Mouse (Mus musculus) bone marrow, adult 2 months (tissue): ENCODE measurements around the gene Dop1a.

ENCODE experiments used
- CTCF ChIP-seq: fragments of 200-500 bp; IDR thresholded peaks from 2 replicates; pipeline ENCODE4 v1.5.1; 2011; ENCODE audit warnings: low read length, control low read depth; ENCODE audit not compliant: control insufficient read depth, insufficient read depth
- POLR2A ChIP-seq: fragments of 200-500 bp; IDR thresholded peaks from 2 replicates; pipeline ENCODE4 v1.6.1; 2011; ENCODE audit warnings: low read depth, mild to moderate bottlenecking, control low read depth, low read length, borderline replicate concordance; ENCODE audit not compliant: control insufficient read depth

DNA sequence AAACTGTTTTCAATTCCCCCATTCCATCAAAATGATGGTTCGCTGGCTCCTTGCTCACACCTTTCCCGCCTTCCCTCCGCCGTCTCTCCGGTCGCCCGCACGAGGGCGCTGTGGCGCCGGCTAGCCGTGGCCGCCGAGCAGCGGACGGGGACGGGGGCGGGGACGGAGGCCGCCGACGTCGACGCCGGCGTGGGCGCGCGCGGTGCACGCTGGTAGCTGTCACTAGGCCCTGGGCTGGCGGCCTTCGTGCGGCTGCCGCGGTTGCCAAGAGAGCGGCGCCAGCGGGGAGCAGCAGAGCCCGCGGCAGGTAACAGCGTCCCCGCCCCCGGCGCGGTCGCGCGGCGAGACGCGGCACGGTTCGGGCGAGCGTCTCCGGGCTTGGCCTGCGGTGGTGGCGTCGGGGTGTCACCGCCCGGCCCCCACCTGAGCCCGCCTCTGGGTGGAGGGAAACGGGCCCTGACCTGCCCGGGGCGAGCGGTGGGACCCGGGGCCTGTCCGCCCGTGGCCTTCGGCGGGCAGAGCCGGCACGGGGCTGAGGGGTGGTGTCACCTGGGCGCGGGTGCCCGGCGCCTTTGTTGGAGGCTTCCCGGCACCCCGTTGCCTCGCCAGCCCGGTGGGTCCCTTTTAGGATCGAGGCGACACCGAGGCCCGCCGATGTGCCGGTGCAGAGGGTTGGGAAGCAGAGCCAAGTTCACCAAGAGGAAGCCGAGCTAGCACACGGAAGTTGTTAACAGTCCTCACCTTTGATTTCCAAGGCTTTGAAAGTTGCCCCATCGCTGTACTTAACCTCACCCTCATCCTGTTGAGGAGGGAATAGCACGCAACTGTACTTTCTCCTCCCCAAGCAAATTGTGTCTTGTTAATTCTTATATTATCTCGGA lies at the start of gene Dop1a:
- peak; percentile 67; the same call in 1 of the 2 replicates for TF ChIP-seq POLR2A
- peak; percentile 87; the same call in 1 of the 2 replicates for TF ChIP-seq CTCF
